Mouse (Mus musculus): ENCODE measurements around the gene Qtrt1. TPM values are rescaled to one million over a fixed set of nuclear protein-coding genes. Genes with fewer than 3 reads are reported as not detected.

Qtrt1 gene
- total and polyA plus RNA-seq, 2 experiments from 2014 or later = 38.6 to 46.7 TPM

- no peak overlapping the region for H3K4me3 ChIP-seq (ENCODE audit: low read length)
- WGBS = 52% methylated on average over 1 of the region's 1 CpGs
- ATAC-seq (no peak), DNase-seq (ENCODE audit: low spot score) (no peak)
- H3K4me2 ChIP-seq (ENCODE audit: low read depth, low read length) = no peak overlapping the region
- H3K36me3 ChIP-seq (ENCODE audit: insufficient read depth, low read length) = no peaks in the 10 kb centered on the region
- no peaks in the 10 kb centered on the region for H3K4me1 ChIP-seq (ENCODE audit: insufficient read depth, low read length)
- no peak for TF ChIP-seq CTCF (IDR thresholded peaks at IDR 0.05; ENCODE audit: low read depth)
- no peaks in the 10 kb centered on the region for H3K27me3 ChIP-seq (ENCODE audit: insufficient read depth, low read length)
- no peaks in the 10 kb centered on the region for H3K9me3 ChIP-seq (ENCODE audit: low read length)
- no peak overlapping the region for H3K27ac ChIP-seq
- no peak overlapping the region for H3K9ac ChIP-seq (replicated peaks; ENCODE audit: low read length)
Measured at GRCm38 (mm10) chr9:21372508-21372907, 39.1 kb upstream of the Qtrt1 start.

DNA sequence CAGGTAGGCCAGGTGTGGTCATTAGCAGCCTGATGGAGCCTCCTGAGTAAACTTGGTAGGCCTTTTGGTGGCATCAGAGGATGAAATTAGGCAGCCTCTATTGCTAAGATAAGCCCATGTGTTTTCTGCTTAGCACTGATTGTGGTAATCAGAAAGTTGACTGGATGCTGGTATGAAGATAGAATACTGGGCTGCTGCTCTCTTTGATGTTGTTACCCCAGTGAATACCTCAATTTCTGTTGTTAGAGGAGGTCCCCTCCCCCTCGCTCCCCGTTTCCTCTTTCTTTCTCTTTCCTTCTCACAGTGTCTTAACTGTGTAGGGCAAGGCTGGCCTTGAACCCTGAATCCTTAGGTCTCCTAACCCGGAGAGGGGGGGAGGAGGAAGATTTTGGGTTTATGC, 32.4 kb upstream of the Qtrt1 start:
- ATAC-seq (no peak), DNase-seq (ENCODE audit: low spot score) (no peak)
- Histone ChIP-seq H3K36me3 (ENCODE audit: insufficient read depth, low read length) (no peaks in the 10 kb centered on the region), H3K9ac (replicated peaks; ENCODE audit: low read length) (no peak overlapping the region), H3K4me2 (ENCODE audit: low read depth, low read length) (no peak overlapping the region), H3K27me3 (ENCODE audit: insufficient read depth, low read length) (no peaks in the 10 kb centered on the region), H3K4me1 (ENCODE audit: insufficient read depth, low read length) (no peaks in the 10 kb centered on the region; the same call in 1 of the 2 replicates), H3K9me3 (ENCODE audit: low read length) (no peaks in the 10 kb centered on the region), H3K4me3 (ENCODE audit: low read length) (no peak overlapping the region), H3K27ac (no peak overlapping the region)
- 83% methylated on average over 3 of the region's 3 CpGs for WGBS
- no peak for TF ChIP-seq CTCF (IDR thresholded peaks at IDR 0.05; ENCODE audit: low read depth)

- Histone ChIP-seq H3K4me1 (ENCODE audit: insufficient read depth, low read length) (no peaks in the 10 kb centered on the region; the same call in 1 of the 2 replicates), H3K9ac (replicated peaks; ENCODE audit: low read length) (no peak overlapping the region), H3K27ac (no peak overlapping the region), H3K4me2 (ENCODE audit: low read depth, low read length) (no peak overlapping the region), H3K9me3 (ENCODE audit: low read length) (no peaks in the 10 kb centered on the region), H3K36me3 (ENCODE audit: insufficient read depth, low read length) (no peaks in the 10 kb centered on the region), H3K4me3 (ENCODE audit: low read length) (no peak overlapping the region), H3K27me3 (ENCODE audit: insufficient read depth, low read length) (no peaks in the 10 kb centered on the region)
- ATAC-seq (no peak), DNase-seq (ENCODE audit: low spot score) (no peak)
- 0 out of 2 replicates have a peak, but pooled peaks have one; percentile 8 for TF ChIP-seq CTCF (IDR thresholded peaks at IDR 0.05; ENCODE audit: low read depth)
Measured at GRCm38 (mm10) chr9:21380868-21381267, 30.8 kb upstream of the Qtrt1 start.

GRCm38 (mm10) chr9:21383966-21384365, 27.7 kb upstream of the Qtrt1 start:
- H3K9ac ChIP-seq (replicated peaks; ENCODE audit: low read length) = no peak overlapping the region
- H3K9me3 ChIP-seq (ENCODE audit: low read length) = no peaks in the 10 kb centered on the region
- H3K27me3 ChIP-seq (ENCODE audit: insufficient read depth, low read length) = no peaks in the 10 kb centered on the region
- peaks cover 4% of the 10 kb centered on the region; the same call in 1 of the 2 replicates for H3K36me3 ChIP-seq (ENCODE audit: insufficient read depth, low read length)
- no peak for TF ChIP-seq CTCF (IDR thresholded peaks at IDR 0.05; ENCODE audit: low read depth)
- no peak overlapping the region for H3K4me3 ChIP-seq (ENCODE audit: low read length)
- no peak for ATAC-seq
- no peak overlapping the region for H3K27ac ChIP-seq
- H3K4me1 ChIP-seq (ENCODE audit: insufficient read depth, low read length) = no peaks in the 10 kb centered on the region; the same call in 1 of the 2 replicates
- no peak overlapping the region for H3K4me2 ChIP-seq (ENCODE audit: low read depth, low read length)
- no peak for DNase-seq (ENCODE audit: low spot score)

GRCm38 (mm10) chr9:21392646-21393175, 18.9 kb upstream of the Qtrt1 start:
- TF ChIP-seq CTCF (IDR thresholded peaks at IDR 0.05; ENCODE audit: low read depth) = no peak
- ATAC-seq = no peak
- H3K36me3 ChIP-seq (ENCODE audit: insufficient read depth, low read length) = peaks cover 75% of the 10 kb centered on the region

DNA sequence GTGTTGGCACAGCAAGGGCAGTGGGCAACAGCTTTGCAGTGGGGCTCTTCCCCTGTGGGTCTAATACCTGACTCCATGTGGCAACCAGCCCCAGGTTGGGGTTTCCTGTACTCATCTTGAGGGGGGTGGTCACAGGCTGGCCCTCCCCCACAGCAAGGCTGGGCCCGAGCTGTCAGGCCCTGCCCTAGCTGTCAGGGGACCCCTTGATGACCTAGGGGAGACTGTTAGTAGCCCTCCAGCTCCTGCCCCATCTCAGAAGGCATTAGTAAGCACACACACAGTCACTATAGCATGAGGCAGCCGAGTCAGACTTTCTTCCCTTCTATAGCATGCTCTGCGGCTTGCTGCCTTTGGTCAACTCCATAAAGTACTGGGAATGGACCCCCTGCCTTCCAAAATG, 15.9 kb upstream of the Qtrt1 start:
- Histone ChIP-seq H3K36me3 (ENCODE audit: insufficient read depth, low read length) (peaks cover 90% of the 10 kb centered on the region), H3K9ac (replicated peaks; ENCODE audit: low read length) (no peak overlapping the region), H3K4me3 (ENCODE audit: low read length) (no peak overlapping the region), H3K4me1 (ENCODE audit: insufficient read depth, low read length) (no peaks in the 10 kb centered on the region), H3K27ac (no peak overlapping the region), H3K9me3 (ENCODE audit: low read length) (no peaks in the 10 kb centered on the region), H3K4me2 (ENCODE audit: low read depth, low read length) (no peak overlapping the region), H3K27me3 (ENCODE audit: insufficient read depth, low read length) (no peaks in the 10 kb centered on the region)
- ATAC-seq (peak; percentile 34; the same call in 1 of the 2 replicates), DNase-seq (ENCODE audit: low spot score) (no peak)
- WGBS = 95% methylated on average over 3 of the region's 3 CpGs
- no peak for TF ChIP-seq CTCF (IDR thresholded peaks at IDR 0.05; ENCODE audit: low read depth)

More at GRCm38 (mm10) chr9:21392646-21393175, 18.9 kb upstream of the Qtrt1 start:
- no peaks in the 10 kb centered on the region for H3K4me1 ChIP-seq (ENCODE audit: insufficient read depth, low read length)
- H3K4me2 ChIP-seq (ENCODE audit: low read depth, low read length) = no peak overlapping the region
- H3K9ac ChIP-seq (replicated peaks; ENCODE audit: low read length) = no peak overlapping the region
- H3K4me3 ChIP-seq (ENCODE audit: low read length) = no peak overlapping the region
- H3K27me3 ChIP-seq (ENCODE audit: insufficient read depth, low read length) = no peaks in the 10 kb centered on the region
- H3K9me3 ChIP-seq (ENCODE audit: low read length) = no peaks in the 10 kb centered on the region
- H3K27ac ChIP-seq = no peak overlapping the region
- 89% methylated on average over 10 of the region's 10 CpGs for WGBS
- DNase-seq (ENCODE audit: low spot score) = no peak

GRCm38 (mm10) chr9:21397170-21397569, 14.5 kb upstream of the Qtrt1 start:
- Histone ChIP-seq H3K27me3 (ENCODE audit: insufficient read depth, low read length) (no peaks in the 10 kb centered on the region), H3K36me3 (ENCODE audit: insufficient read depth, low read length) (peaks cover 95% of the 10 kb centered on the region), H3K27ac (no peak overlapping the region), H3K9ac (replicated peaks; ENCODE audit: low read length) (0 out of 2 replicates have a peak overlapping the region, but pooled peaks have one; percentile 17), H3K4me3 (ENCODE audit: low read length) (no peak overlapping the region), H3K4me1 (ENCODE audit: insufficient read depth, low read length) (no peaks in the 10 kb centered on the region), H3K9me3 (ENCODE audit: low read length) (no peaks in the 10 kb centered on the region), H3K4me2 (ENCODE audit: low read depth, low read length) (no peak overlapping the region)
- no peak for TF ChIP-seq CTCF (IDR thresholded peaks at IDR 0.05; ENCODE audit: low read depth)
- ATAC-seq (no peak), DNase-seq (ENCODE audit: low spot score) (no peak)
- WGBS = 96% methylated on average over 3 of the region's 3 CpGs

Measured in hindbrain, postnatal 0 days (tissue).